9 mouse cellular contexts compared by ENCODE assay signal in genomic region chr12:45013246-45013756, GRCm38 (mm10).
DNase-seq lines count a peak whose midpoint lies in the region; ATAC-seq and TF ChIP-seq lines count a peak whose summit lies in the region.
"Had no signal": no experiment of that assay in that cellular context is flagged by ENCODE, and none has a peak within 500 bp of the region (broad histone marks: within the 10 kb centered on the region; RNA-seq: fewer than 3 reads in every experiment).

No protein-coding gene starts in this region.

- no peaks in the 10 kb centered on the region for H3K27me3 ChIP-seq in liver, embryonic 12.5 days (replicated peaks)
- H3K27me3 ChIP-seq: megakaryocyte, embryonic 14.5 days had no signal

- H3K27ac ChIP-seq in liver, embryonic 12.5 days: no peak overlapping the region

- H3K9ac ChIP-seq in liver, embryonic 12.5 days: no peak overlapping the region

- TF ChIP-seq CTCF in brain, embryonic 14.5 days (IDR thresholded peaks at IDR 0.05; ENCODE audit: borderline replicate concordance, extremely low read depth, insufficient read depth, insufficient read length): no peak

- ATAC-seq in liver, embryonic 12.5 days: no peak

- no peaks in the 10 kb centered on the region for H3K9me3 ChIP-seq in liver, embryonic 12.5 days (replicated peaks)
- H3K9me3 ChIP-seq: megakaryocyte, embryonic 14.5 days had no signal

- no peak overlapping the region for H3K4me2 ChIP-seq in liver, embryonic 12.5 days

- no peak for TF ChIP-seq POLR2A in brain, embryonic 14.5 days (IDR thresholded peaks at IDR 0.05; ENCODE audit: borderline replicate concordance, extremely low read depth, insufficient read depth, insufficient read length, poor library complexity, severe bottlenecking)

- DNase-seq in adrenal gland, adult 2 months: peak; percentile 10
- no peak for DNase-seq in adrenal gland, postnatal 36 days
- peak; percentile 92 for DNase-seq in brain, embryonic 14.5 days (ENCODE audit: low read depth)
- peak; percentile 79 to 91 for DNase-seq in heart, adult 18-20 months
- peak; percentile 89 for DNase-seq in layer of hippocampus, adult 9-11 months
- peak; percentile 32 for DNase-seq in mesoderm, embryonic 11.5 days (ENCODE audit: low read depth, low spot score)
- DNase-seq in T-cell, adult 2 months (ENCODE audit: low spot score): no peak

- H3K4me3 ChIP-seq in liver, embryonic 12.5 days: no peak overlapping the region
- H3K4me3 ChIP-seq: megakaryocyte, embryonic 14.5 days had no signal

- H3K36me3 ChIP-seq in liver, embryonic 12.5 days: no peaks in the 10 kb centered on the region

- H3K4me1 ChIP-seq in liver, embryonic 12.5 days: no peaks in the 10 kb centered on the region
- H3K4me1 ChIP-seq: megakaryocyte, embryonic 14.5 days had no signal

- 66% methylated on average over 5 of the region's 5 CpGs for WGBS in liver, embryonic 12.5 days (ENCODE audit: insufficient replicate concordance)

Comparison
In these comparisons a context has a peak if more than half of its experiments do, and no peak if none do; other contexts are left out.
1. DNase-seq: peak in adrenal gland, adult 2 months (single experiment), brain, embryonic 14.5 days (single experiment), heart, adult 18-20 months (2 of 2), layer of hippocampus, adult 9-11 months (single experiment) and mesoderm, embryonic 11.5 days (single experiment); none in adrenal gland, postnatal 36 days (0 of 2) and T-cell, adult 2 months (single experiment).